Mouse (Mus musculus) right cerebral cortex, adult 2 months (tissue): ENCODE results near the gene Ephb2.
A peak's percentile ranks its signal among the peaks of the same experiment; 100 is the strongest.

Experiments used
- DNase-seq, 2 experiments: peaks; one replicate each; pipeline ENCODE4 v3.0.0; 2021 to 2022; ENCODE audit warnings: low spot score in 2 of 2

Ephb2 gene

GRCm38 (mm10) chr4:136836387-136836931, 671 bp upstream of the Ephb2 start:
- DNase-seq: no peak

GRCm38 (mm10) chr4:136834815-136835620, 770 bp downstream of the Ephb2 start:
- peak in 1 of 2 experiments; percentile 26 for DNase-seq

- DNase-seq: no peak
Measured at GRCm38 (mm10) chr4:136834439-136834814, 1.4 kb downstream of the Ephb2 start.

- DNase-seq: no peak
Measured at GRCm38 (mm10) chr4:136833619-136834351, 2.0 kb downstream of the Ephb2 start.

GRCm38 (mm10) chr4:136832559-136833232, 3.1 kb downstream of the Ephb2 start:
- DNase-seq: no peak

GRCm38 (mm10) chr4:136830272-136830823, 5.4 kb downstream of the Ephb2 start:
- no peak for DNase-seq

GRCm38 (mm10) chr4:136829837-136830236, 6.0 kb downstream of the Ephb2 start:
- DNase-seq: no peak

GRCm38 (mm10) chr4:136828664-136829569, 6.9 kb downstream of the Ephb2 start:
- DNase-seq: peak in 1 of 2 experiments; percentile 13

- DNase-seq: no peak
Measured at GRCm38 (mm10) chr4:136824935-136825552, 10.7 kb downstream of the Ephb2 start.

GRCm38 (mm10) chr4:136820069-136820522, 15.7 kb downstream of the Ephb2 start:
- no peak for DNase-seq

GRCm38 (mm10) chr4:136816701-136817100, 19.1 kb downstream of the Ephb2 start:
- no peak for DNase-seq

GRCm38 (mm10) chr4:136815364-136815763, 20.4 kb downstream of the Ephb2 start:
- DNase-seq: no peak

GRCm38 (mm10) chr4:136812543-136812942, 23.2 kb downstream of the Ephb2 start:
- no peak for DNase-seq

- no peak for DNase-seq
Measured at GRCm38 (mm10) chr4:136811596-136811995, 24.2 kb downstream of the Ephb2 start.

GRCm38 (mm10) chr4:136808478-136808877, 27.3 kb downstream of the Ephb2 start:
- no peak for DNase-seq

GRCm38 (mm10) chr4:136807448-136808009, 28.3 kb downstream of the Ephb2 start:
- no peak for DNase-seq

GRCm38 (mm10) chr4:136806254-136806653, 29.5 kb downstream of the Ephb2 start:
- DNase-seq: no peak

GRCm38 (mm10) chr4:136804343-136804742, 31.4 kb downstream of the Ephb2 start:
- DNase-seq: no peak

- peak; percentile 29 to 33 for DNase-seq
Measured at GRCm38 (mm10) chr4:136802446-136802845, 33.3 kb downstream of the Ephb2 start.

GRCm38 (mm10) chr4:136801944-136802343, 33.8 kb downstream of the Ephb2 start:
- DNase-seq: no peak
